Mouse (Mus musculus) heart, adult 2 months (tissue): ENCODE measurements around the gene Crtac1.

Experiments
- CTCF ChIP-seq: fragments of 200-600 bp; IDR thresholded peaks from 2 replicates; pipeline ENCODE4 v1.8.1; 2022; ENCODE audit warnings: antibody characterized with exemption, mild to moderate bottlenecking, moderate library complexity
- EP300 ChIP-seq: fragments of 200-500 bp; IDR thresholded peaks from 2 replicates; pipeline ENCODE4 v1.6.1; 2011; ENCODE audit warnings: low read depth, low read length, control low read depth; ENCODE audit not compliant: insufficient read depth
- POLR2A ChIP-seq: fragments of 200-500 bp; IDR thresholded peaks from 2 replicates; pipeline ENCODE4 v1.6.1; 2011; ENCODE audit warnings: mild to moderate bottlenecking, low read depth, low read length, control low read depth; ENCODE audit not compliant: insufficient read depth

GRCm38 (mm10) chr19:42305746-42306145 is 125.8 kb downstream of the Crtac1 start:
- TF ChIP-seq POLR2A (no peak), CTCF (no peak), EP300 (no peak)
